Mouse (Mus musculus) C2C12 (cell line): ENCODE measurements around the gene Pde11a. TPM values are rescaled to one million over a fixed set of nuclear protein-coding genes. Genes with fewer than 3 reads are reported as not detected.

Source experiments
- H3K27me3 ChIP-seq: one replicate; pipeline ENCODE4 v1.6.1; 2011; ENCODE audit not compliant: control insufficient read depth, insufficient read depth, insufficient read length
- H3K36me3 ChIP-seq: one replicate; pipeline ENCODE4 v1.6.1; 2011; ENCODE audit not compliant: control insufficient read depth, insufficient read depth
- H3K4me3 ChIP-seq: one replicate; pipeline ENCODE4 v1.5.1; 2011; ENCODE audit warnings: mild to moderate bottlenecking, control low read depth; ENCODE audit not compliant: poor library complexity, insufficient read depth, severe bottlenecking
- H3K79me2 ChIP-seq: one replicate; pipeline ENCODE4 v1.6.1; 2011; ENCODE audit not compliant: control insufficient read depth, insufficient read depth
- H3K79me3 ChIP-seq: one replicate; pipeline ENCODE4 v1.6.1; 2011; ENCODE audit warnings: low read depth, control low read depth
- H3ac ChIP-seq: one replicate; pipeline ENCODE3; 2011; ENCODE audit warnings: low read depth; ENCODE audit not compliant: control insufficient read depth, insufficient read length
- CEBPB ChIP-seq: IDR thresholded peaks from one replicate; pipeline ENCODE4 v1.6.1; 2011; ENCODE audit warnings: low read depth, mild to moderate bottlenecking, control low read depth, moderate library complexity
- CTCF ChIP-seq: IDR thresholded peaks from one replicate; pipeline ENCODE4 v1.5.1; 2011; ENCODE audit not compliant: control insufficient read depth, insufficient read depth, insufficient read length
- FOSL1 ChIP-seq: IDR thresholded peaks from one replicate; pipeline ENCODE4 v1.8.0; 2011; ENCODE audit warnings: mild to moderate bottlenecking, low read length; ENCODE audit not compliant: poor library complexity, insufficient read depth, severe bottlenecking
- MAX ChIP-seq: IDR thresholded peaks from one replicate; pipeline ENCODE4 v1.6.1; 2011; ENCODE audit warnings: mild to moderate bottlenecking, control low read depth
- MYOD1 ChIP-seq: IDR thresholded peaks from one replicate; pipeline ENCODE4 v1.6.1; 2011; ENCODE audit warnings: low read depth; ENCODE audit not compliant: control insufficient read depth, insufficient read length
- MYOG ChIP-seq: IDR thresholded peaks from one replicate; pipeline ENCODE4 v1.6.1; 2011; ENCODE audit not compliant: control insufficient read depth, insufficient read length; ENCODE audit errors: extremely low read depth
- USF1 ChIP-seq: IDR thresholded peaks from one replicate; pipeline ENCODE4 v1.6.1; 2011; ENCODE audit warnings: low read depth, mild to moderate bottlenecking, control low read depth, moderate library complexity
- polyA plus RNA-seq: library from polyadenylated mRNA; unstranded; fragments of >200 nt; fragmentation: generic; extraction: Trizol; gene quantifications from one replicate; pipeline ENCODE4 v1.2.1, GENCODE M21; 2012; ENCODE audit warnings: missing spikeins

Pde11a gene
- polyA plus RNA-seq, 1 experiment = not detected

- no peak overlapping the region for H3ac ChIP-seq
- peaks cover 26% of the 10 kb centered on the region for H3K27me3 ChIP-seq
- no peaks in the 10 kb centered on the region for H3K79me2 ChIP-seq
- H3K79me3 ChIP-seq = no peaks in the 10 kb centered on the region
- no peaks in the 10 kb centered on the region for H3K36me3 ChIP-seq
- no peak for TF ChIP-seq MYOD1
- TF ChIP-seq USF1 = no peak
- TF ChIP-seq CEBPB = no peak
- TF ChIP-seq FOSL1 = no peak
- no peak for TF ChIP-seq CTCF
- TF ChIP-seq MYOG = no peak
- TF ChIP-seq MAX = no peak
- H3K4me3 ChIP-seq = no peak overlapping the region
These were observed 248.1 kb downstream of the Pde11a start for GRCm38 (mm10) chr2:76090506-76090905.

- Histone ChIP-seq H3K4me3 (no peak overlapping the region), H3ac (no peak overlapping the region), H3K79me2 (no peaks in the 10 kb centered on the region), H3K79me3 (no peaks in the 10 kb centered on the region), H3K27me3 (peaks cover 22% of the 10 kb centered on the region), H3K36me3 (no peaks in the 10 kb centered on the region)
- no peak for TF ChIP-seq CEBPB
- TF ChIP-seq MAX = no peak
- TF ChIP-seq MYOD1 = no peak
- TF ChIP-seq USF1 = no peak
- TF ChIP-seq MYOG = no peak
- no peak for TF ChIP-seq FOSL1
- TF ChIP-seq CTCF = no peak
These were observed 249.7 kb downstream of the Pde11a start for GRCm38 (mm10) chr2:76088844-76089243.

- H3K27me3 ChIP-seq = peaks cover 22% of the 10 kb centered on the region
- no peaks in the 10 kb centered on the region for H3K79me2 ChIP-seq
- no peak overlapping the region for H3K4me3 ChIP-seq
- H3K79me3 ChIP-seq = no peaks in the 10 kb centered on the region
- TF ChIP-seq USF1 (no peak), MAX (no peak), MYOD1 (no peak), FOSL1 (no peak)
- H3ac ChIP-seq = no peak overlapping the region
- H3K36me3 ChIP-seq = no peaks in the 10 kb centered on the region
These were observed 250.2 kb downstream of the Pde11a start for GRCm38 (mm10) chr2:76088413-76088812.

- Histone ChIP-seq H3K79me2 (no peaks in the 10 kb centered on the region), H3ac (no peak overlapping the region), H3K4me3 (no peak overlapping the region), H3K36me3 (no peaks in the 10 kb centered on the region), H3K79me3 (no peaks in the 10 kb centered on the region), H3K27me3 (peaks cover 22% of the 10 kb centered on the region)
- no peak for TF ChIP-seq MYOD1
- TF ChIP-seq MAX = no peak
- no peak for TF ChIP-seq CEBPB
- no peak for TF ChIP-seq USF1
- TF ChIP-seq FOSL1 = no peak
- TF ChIP-seq MYOG = no peak
- no peak for TF ChIP-seq CTCF
These were observed 251.4 kb downstream of the Pde11a start for GRCm38 (mm10) chr2:76087170-76087569.

- no peaks in the 10 kb centered on the region for H3K36me3 ChIP-seq
- no peaks in the 10 kb centered on the region for H3K79me2 ChIP-seq
- TF ChIP-seq MAX (no peak), MYOD1 (no peak), MYOG (no peak)
- no peaks in the 10 kb centered on the region for H3K79me3 ChIP-seq
- H3K4me3 ChIP-seq = no peak overlapping the region
- H3K27me3 ChIP-seq = peaks cover 31% of the 10 kb centered on the region
- H3ac ChIP-seq = no peak overlapping the region
These were observed 253.6 kb downstream of the Pde11a start for GRCm38 (mm10) chr2:76084982-76085381.

GRCm38 (mm10) chr2:76083901-76084300, 254.7 kb downstream of the Pde11a start:
- Histone ChIP-seq H3ac (no peak overlapping the region), H3K79me2 (no peaks in the 10 kb centered on the region), H3K79me3 (no peaks in the 10 kb centered on the region), H3K36me3 (no peaks in the 10 kb centered on the region), H3K4me3 (no peak overlapping the region), H3K27me3 (peaks cover 38% of the 10 kb centered on the region)
- TF ChIP-seq CEBPB = no peak
- TF ChIP-seq MYOD1 = no peak
- no peak for TF ChIP-seq CTCF
